Mouse (Mus musculus) liver, embryonic 16.5 days (tissue): Measurements from ENCODE around the gene Dennd1a. TPM values are rescaled to one million over a fixed set of nuclear protein-coding genes. Genes with fewer than 3 reads are reported as not detected.
A peak's percentile ranks its signal among the peaks of the same experiment; 100 is the strongest.

ENCODE experiments used
- ATAC-seq: fragments of 200-750 bp; cut with Nextera tagmentation; 2 replicates; pipeline ENCODE4 v1.8.0; 2017; ENCODE audit warnings: low read depth, mild to moderate bottlenecking, moderate number of reproducible peaks, moderate library complexity
- H3K27ac ChIP-seq: fragments of 300-500 bp; sonication (generic); 2 replicates; pipeline ENCODE4 v1.5.1; 2014; ENCODE audit warnings: mild to moderate bottlenecking, low read length
- H3K27me3 ChIP-seq: fragments of 300-500 bp; sonication (generic); 2 replicates; pipeline ENCODE4 v1.6.1; 2014; ENCODE audit warnings: low read depth, low read length, mixed read lengths; ENCODE audit not compliant: control insufficient read depth, insufficient read depth
- H3K36me3 ChIP-seq: fragments of 300-500 bp; sonication (generic); 2 replicates; pipeline ENCODE4 v1.6.1; 2014; ENCODE audit warnings: mild to moderate bottlenecking; ENCODE audit not compliant: control insufficient read depth, insufficient read depth
- H3K4me1 ChIP-seq: fragments of 300-500 bp; sonication (generic); 2 replicates; pipeline ENCODE4 v1.6.1; 2014; ENCODE audit warnings: low read depth, low read length, mixed read lengths; ENCODE audit not compliant: control insufficient read depth
- H3K4me2 ChIP-seq: fragments of 300-500 bp; sonication (generic); 2 replicates; pipeline ENCODE4 v1.6.1; 2014; ENCODE audit warnings: low read depth, low read length, mixed read lengths
- H3K4me3 ChIP-seq: fragments of 300-500 bp; sonication (generic); 2 replicates; pipeline ENCODE4 v1.5.1; 2014; ENCODE audit warnings: low read depth, mild to moderate bottlenecking, low read length
- H3K9ac ChIP-seq: fragments of 300-500 bp; sonication (generic); 2 replicates; pipeline ENCODE4 v1.6.1; 2014; ENCODE audit warnings: low read depth, low read length
- H3K9me3 ChIP-seq: fragments of 300-500 bp; sonication (generic); replicated peaks from 2 replicates; pipeline ENCODE4 v1.6.1; 2016; ENCODE audit warnings: low read length; ENCODE audit not compliant: control insufficient read depth
- WGBS: fragments of 180-500 bp; shearing (Covaris S2); extraction: QIAGEN DNeasy Blood & Tissue Kit; methylation state at CpG from one replicate; pipeline ENCODE4 v1.1.7; 2014; ENCODE audit not compliant: insufficient replicate concordance; 5-methylcytosine and 5-hydroxymethylcytosine counted together
- polyA plus RNA-seq: library from polyadenylated mRNA; unstranded; fragments of >200 nt; fragmentation: Nextera tagmentation; extraction: Ambion mirVana; gene quantifications from 2 replicates; pipeline ENCODE4 v1.2.1, GENCODE M21; 2015

Dennd1a gene
- polyA plus RNA-seq, 1 experiment from 2014 or later, result 7.9 TPM

- peak; percentile 94 for ATAC-seq
- Histone ChIP-seq H3K4me2 (peak overlapping the region; percentile 60), H3K4me3 (peak overlapping the region; percentile 49), H3K36me3 (no peaks in the 10 kb centered on the region), H3K4me1 (peaks cover 24% of the 10 kb centered on the region), H3K27ac (peak overlapping the region; percentile 87), H3K9ac (peak overlapping the region; percentile 58), H3K27me3 (no peaks in the 10 kb centered on the region), H3K9me3 (no peaks in the 10 kb centered on the region)
These were observed 95.6 kb downstream of the Dennd1a start for GRCm38 (mm10) chr2:38191601-38192000.

GRCm38 (mm10) chr2:38186438-38186837 is 100.8 kb downstream of the Dennd1a start:
- Histone ChIP-seq H3K27me3 (no peaks in the 10 kb centered on the region), H3K36me3 (no peaks in the 10 kb centered on the region), H3K9ac (no peak overlapping the region), H3K9me3 (no peaks in the 10 kb centered on the region), H3K4me3 (no peak overlapping the region), H3K4me2 (no peak overlapping the region), H3K4me1 (peaks cover 25% of the 10 kb centered on the region), H3K27ac (no peak overlapping the region)
- no peak for ATAC-seq
- 74% methylated on average over 2 of the region's 2 CpGs for WGBS

- Histone ChIP-seq H3K4me1 (peaks cover 20% of the 10 kb centered on the region), H3K36me3 (no peaks in the 10 kb centered on the region), H3K4me2 (no peak overlapping the region), H3K27ac (peak overlapping the region; percentile 67), H3K4me3 (no peak overlapping the region), H3K9me3 (no peaks in the 10 kb centered on the region), H3K9ac (no peak overlapping the region), H3K27me3 (no peaks in the 10 kb centered on the region)
- WGBS, result 61% methylated on average over 3 of the region's 3 CpGs
- peak; percentile 84 for ATAC-seq
These were observed 102.2 kb downstream of the Dennd1a start for GRCm38 (mm10) chr2:38184977-38185376.

GRCm38 (mm10) chr2:38183881-38184280 is 103.3 kb downstream of the Dennd1a start:
- Histone ChIP-seq H3K4me1 (peaks cover 19% of the 10 kb centered on the region), H3K36me3 (no peaks in the 10 kb centered on the region), H3K4me3 (no peak overlapping the region), H3K4me2 (no peak overlapping the region), H3K9ac (no peak overlapping the region), H3K27me3 (no peaks in the 10 kb centered on the region), H3K27ac (no peak overlapping the region; the same call in 1 of the 2 replicates), H3K9me3 (no peaks in the 10 kb centered on the region)
- WGBS, result 51% methylated on average over 1 of the region's 1 CpGs
- ATAC-seq, result no peak

- Histone ChIP-seq H3K4me2 (no peak overlapping the region), H3K9me3 (no peaks in the 10 kb centered on the region), H3K36me3 (no peaks in the 10 kb centered on the region), H3K27ac (no peak overlapping the region), H3K27me3 (no peaks in the 10 kb centered on the region), H3K4me1 (peaks cover 13% of the 10 kb centered on the region), H3K9ac (no peak overlapping the region), H3K4me3 (no peak overlapping the region)
- no peak for ATAC-seq
- WGBS, result 66% methylated on average over 1 of the region's 1 CpGs
These were observed 104.9 kb downstream of the Dennd1a start for GRCm38 (mm10) chr2:38182283-38182682.

- Histone ChIP-seq H3K9ac (no peak overlapping the region), H3K4me3 (no peak overlapping the region), H3K9me3 (no peaks in the 10 kb centered on the region), H3K4me1 (no peaks in the 10 kb centered on the region; the same call in 1 of the 2 replicates), H3K27ac (no peak overlapping the region), H3K36me3 (no peaks in the 10 kb centered on the region), H3K27me3 (no peaks in the 10 kb centered on the region), H3K4me2 (no peak overlapping the region)
- ATAC-seq, result no peak
These were observed 109.6 kb downstream of the Dennd1a start for GRCm38 (mm10) chr2:38177583-38177978.

GRCm38 (mm10) chr2:38176870-38177582 is 110.2 kb downstream of the Dennd1a start:
- no peak overlapping the region for H3K9ac ChIP-seq
- no peaks in the 10 kb centered on the region for H3K27me3 ChIP-seq
- no peak overlapping the region for H3K27ac ChIP-seq
- H3K4me2 ChIP-seq, result no peak overlapping the region
- H3K9me3 ChIP-seq, result no peaks in the 10 kb centered on the region
- no peak for ATAC-seq
- H3K36me3 ChIP-seq, result no peaks in the 10 kb centered on the region
- no peak overlapping the region for H3K4me3 ChIP-seq
- no peaks in the 10 kb centered on the region; the same call in 1 of the 2 replicates for H3K4me1 ChIP-seq
- WGBS, result 40% methylated on average over 4 of the region's 4 CpGs

GRCm38 (mm10) chr2:38175276-38175675 is 111.9 kb downstream of the Dennd1a start:
- ATAC-seq, result no peak
- no peak overlapping the region for H3K4me2 ChIP-seq
- no peaks in the 10 kb centered on the region; the same call in 1 of the 2 replicates for H3K4me1 ChIP-seq
- no peaks in the 10 kb centered on the region for H3K36me3 ChIP-seq
- H3K9me3 ChIP-seq, result no peaks in the 10 kb centered on the region
- no peaks in the 10 kb centered on the region for H3K27me3 ChIP-seq
- no peak overlapping the region for H3K4me3 ChIP-seq
- no peak overlapping the region for H3K27ac ChIP-seq
- no peak overlapping the region for H3K9ac ChIP-seq

GRCm38 (mm10) chr2:38168606-38169005 is 118.6 kb downstream of the Dennd1a start:
- WGBS, result 81% methylated on average over 3 of the region's 3 CpGs
- ATAC-seq, result no peak

More at GRCm38 (mm10) chr2:38168606-38169005, 118.6 kb downstream of the Dennd1a start:
- Histone ChIP-seq H3K4me1 (no peaks in the 10 kb centered on the region; the same call in 1 of the 2 replicates), H3K9ac (no peak overlapping the region), H3K27ac (no peak overlapping the region), H3K9me3 (no peaks in the 10 kb centered on the region), H3K27me3 (no peaks in the 10 kb centered on the region), H3K4me3 (no peak overlapping the region), H3K4me2 (no peak overlapping the region), H3K36me3 (no peaks in the 10 kb centered on the region)
